Mouse (Mus musculus) intestine, embryonic 15.5 days (tissue): ENCODE measurements around the gene Nbl1. TPM values are rescaled to one million over a fixed set of nuclear protein-coding genes. Genes with fewer than 3 reads are reported as not detected.

ENCODE experiments used
- ATAC-seq: fragments of 200-750 bp; cut with Nextera tagmentation; 2 replicates; pipeline ENCODE4 v1.8.0; 2017; ENCODE audit warnings: moderate TSS enrichment, moderate library complexity
- H3K27ac ChIP-seq: fragments of 300-500 bp; sonication (generic); 2 replicates; pipeline ENCODE4 v1.5.1; 2015; ENCODE audit warnings: mild to moderate bottlenecking, inconsistent platforms
- H3K27me3 ChIP-seq: fragments of 300-500 bp; sonication (generic); replicated peaks from 2 replicates; pipeline ENCODE4 v1.6.1; 2015; ENCODE audit warnings: inconsistent platforms
- H3K36me3 ChIP-seq: fragments of 300-500 bp; sonication (generic); 2 replicates; pipeline ENCODE4 v1.6.1; 2015; ENCODE audit warnings: inconsistent platforms
- H3K4me1 ChIP-seq: fragments of 300-500 bp; sonication (generic); replicated peaks from 2 replicates; pipeline ENCODE4 v1.6.1; 2015; ENCODE audit warnings: inconsistent platforms
- H3K4me2 ChIP-seq: fragments of 300-500 bp; sonication (generic); replicated peaks from 2 replicates; pipeline ENCODE4 v1.6.1; 2015; ENCODE audit warnings: mild to moderate bottlenecking, inconsistent platforms
- H3K4me3 ChIP-seq: fragments of 300-500 bp; sonication (generic); replicated peaks from 2 replicates; pipeline ENCODE4 v1.5.1; 2015; ENCODE audit warnings: inconsistent platforms
- H3K9ac ChIP-seq: fragments of 300-500 bp; sonication (generic); 2 replicates; pipeline ENCODE4 v1.6.1; 2015; ENCODE audit warnings: inconsistent platforms
- H3K9me3 ChIP-seq: fragments of 300-500 bp; sonication (generic); 2 replicates; pipeline ENCODE4 v1.6.1; 2016; ENCODE audit warnings: inconsistent platforms
- WGBS: fragments of 180-500 bp; shearing (Covaris S2); methylation state at CpG from one replicate; pipeline ENCODE4 v1.1.7; 2015; 5-methylcytosine and 5-hydroxymethylcytosine counted together
- polyA plus RNA-seq: library from polyadenylated mRNA; unstranded; fragments of >200 nt; fragmentation: Nextera tagmentation; extraction: Ambion mirVana; gene quantifications from 2 replicates; pipeline ENCODE4 v1.2.1, GENCODE M21; 2015

The Nbl1 gene
- 49.5 and 49.9 TPM in 2 replicates for polyA plus RNA-seq

DNA sequence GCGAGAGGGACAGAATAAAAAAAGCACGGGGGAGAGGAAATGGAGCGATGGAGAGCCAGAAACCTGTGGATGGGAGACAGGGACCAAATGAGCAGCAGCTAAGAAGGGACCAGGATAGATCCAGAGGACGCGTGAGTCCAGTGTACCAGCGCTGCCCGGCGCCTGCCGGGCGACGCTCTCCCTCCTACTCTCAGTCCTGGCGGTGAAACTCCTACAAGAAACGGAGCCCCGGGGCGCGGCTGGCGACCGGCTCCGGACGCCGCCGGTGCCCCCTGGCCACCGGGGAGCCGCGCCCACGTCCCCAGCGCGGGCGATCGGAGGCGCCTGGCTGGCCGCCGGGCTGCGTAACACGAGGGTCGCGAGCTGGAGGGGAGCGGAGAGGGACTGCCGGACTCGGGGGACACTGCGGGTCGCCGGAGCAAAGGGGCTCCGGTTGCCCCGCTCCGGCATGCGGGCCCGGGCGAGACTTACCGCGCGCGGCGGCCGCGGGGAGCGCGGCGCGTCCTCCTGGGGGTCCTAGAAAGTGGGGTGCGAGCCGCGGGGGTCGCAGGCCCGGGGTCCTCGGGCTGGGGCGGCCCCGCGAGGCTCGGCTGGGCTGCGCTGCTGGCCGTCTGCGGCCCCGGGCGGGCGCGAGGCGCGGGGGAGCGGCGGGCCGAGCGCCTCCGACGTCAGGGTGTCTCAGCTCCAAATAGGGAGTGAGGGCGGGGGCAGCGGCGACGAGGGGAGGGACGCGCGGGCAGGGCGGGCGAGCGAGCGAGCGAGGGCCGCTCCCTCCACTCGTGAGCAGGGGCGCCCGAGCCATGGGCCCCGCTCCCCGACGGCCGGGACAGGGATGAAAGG is at the start of gene Nbl1:
Gene Nbl1, minus strand, starts transcription at position 638 of the 840 bp plus-strand sequence.
- Histone ChIP-seq H3K9me3 (no peaks in the 10 kb centered on the region), H3K4me3 (peak within 1 kb of the TSS; percentile 74), H3K36me3 (no peaks in the 10 kb centered on the region), H3K4me1 (peaks cover 60% of the 10 kb centered on the region), H3K27ac (peak within 1 kb of the TSS; percentile 57), H3K4me2 (peak within 1 kb of the TSS; percentile 98), H3K27me3 (peaks cover 10% of the 10 kb centered on the region; the same call in 1 of the 2 replicates), H3K9ac (peak within 1 kb of the TSS; percentile 79)
- WGBS, result under 1% methylated on average over 73 of the region's 105 CpGs
- ATAC-seq, result peak; percentile 51

DNA sequence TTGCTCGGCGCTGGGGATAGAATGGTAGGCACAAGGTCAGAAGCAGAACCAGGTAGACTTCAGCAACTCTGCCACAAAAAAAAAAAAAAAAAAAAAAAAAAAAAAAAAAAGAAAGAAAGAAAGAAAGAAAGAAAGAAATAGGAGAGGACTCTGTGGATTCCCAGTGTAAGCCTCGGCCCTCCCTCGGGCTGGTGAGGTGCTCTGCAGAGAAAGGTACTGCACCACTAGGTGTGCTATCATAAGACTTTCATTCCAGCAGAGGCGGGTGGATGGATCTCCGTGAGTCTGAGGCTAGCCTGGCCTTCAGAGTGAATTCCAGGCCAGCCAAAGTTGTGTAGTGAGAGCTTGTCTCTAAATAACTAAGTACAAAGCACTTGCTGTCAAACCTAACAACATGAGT is 49.0 kb upstream of the Nbl1 start:
- Histone ChIP-seq H3K36me3 (no peaks in the 10 kb centered on the region), H3K27me3 (no peaks in the 10 kb centered on the region), H3K27ac (no peak overlapping the region), H3K4me2 (no peak overlapping the region), H3K9me3 (no peaks in the 10 kb centered on the region), H3K9ac (no peak overlapping the region), H3K4me3 (no peak overlapping the region), H3K4me1 (peaks cover 4% of the 10 kb centered on the region; the same call in 1 of the 2 replicates)
- 73% methylated on average over 6 of the region's 6 CpGs for WGBS
- no peak for ATAC-seq

DNA sequence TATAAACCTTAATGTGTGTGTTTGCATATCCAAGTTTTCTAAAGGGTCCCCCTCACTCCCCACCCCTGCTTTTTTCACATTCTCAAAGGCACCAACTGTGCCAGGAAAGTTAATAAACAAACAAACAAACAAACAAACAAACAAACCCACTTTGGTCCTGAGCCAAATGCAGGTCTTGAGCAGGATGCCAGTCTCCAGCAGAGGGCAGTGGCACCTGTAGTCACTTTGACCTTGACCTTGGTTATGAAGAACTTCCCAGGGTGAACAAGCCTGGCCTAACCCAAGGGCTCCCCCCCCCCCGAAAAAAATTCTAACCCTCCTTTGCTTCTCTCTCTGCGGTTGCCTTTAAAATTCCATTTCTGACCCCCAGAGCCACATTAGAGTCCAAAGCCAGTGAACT is 47.5 kb upstream of the Nbl1 start:
- H3K27me3 ChIP-seq, result no peaks in the 10 kb centered on the region
- no peak for ATAC-seq
- H3K4me3 ChIP-seq, result no peak overlapping the region
- 67% methylated on average over 2 of the region's 2 CpGs for WGBS
- H3K9ac ChIP-seq, result no peak overlapping the region
- H3K36me3 ChIP-seq, result no peaks in the 10 kb centered on the region
- no peaks in the 10 kb centered on the region for H3K9me3 ChIP-seq
- no peak overlapping the region for H3K4me2 ChIP-seq
- H3K27ac ChIP-seq, result no peak overlapping the region
- H3K4me1 ChIP-seq, result peaks cover 4% of the 10 kb centered on the region; the same call in 1 of the 2 replicates

DNA sequence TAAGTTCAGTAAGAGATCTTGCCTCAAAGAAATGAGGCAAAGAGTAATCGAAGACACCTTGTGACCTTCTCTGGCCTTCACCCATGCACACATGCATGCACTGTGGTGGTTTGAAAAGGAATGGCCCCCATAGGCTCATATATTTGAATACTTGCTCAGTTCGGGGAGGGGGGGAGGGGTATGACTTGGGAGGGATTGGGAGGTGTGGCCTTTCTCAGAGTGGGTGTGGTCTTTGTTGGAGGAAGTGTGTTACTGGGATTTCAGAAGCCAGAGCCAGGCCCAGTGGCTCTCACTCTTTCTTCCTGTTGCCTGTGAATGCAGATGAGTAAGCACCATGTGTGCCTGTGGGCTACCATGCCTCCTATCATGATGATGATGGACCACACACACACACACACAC is 43.2 kb upstream of the Nbl1 start:
- 91% methylated on average over 2 of the region's 2 CpGs for WGBS
- no peak overlapping the region for H3K4me2 ChIP-seq
- no peaks in the 10 kb centered on the region for H3K36me3 ChIP-seq
- H3K4me3 ChIP-seq, result no peak overlapping the region
- no peaks in the 10 kb centered on the region for H3K27me3 ChIP-seq
- H3K9me3 ChIP-seq, result no peaks in the 10 kb centered on the region
- no peak overlapping the region for H3K27ac ChIP-seq
- no peak overlapping the region for H3K9ac ChIP-seq
- ATAC-seq, result no peak
- no peaks in the 10 kb centered on the region for H3K4me1 ChIP-seq

DNA sequence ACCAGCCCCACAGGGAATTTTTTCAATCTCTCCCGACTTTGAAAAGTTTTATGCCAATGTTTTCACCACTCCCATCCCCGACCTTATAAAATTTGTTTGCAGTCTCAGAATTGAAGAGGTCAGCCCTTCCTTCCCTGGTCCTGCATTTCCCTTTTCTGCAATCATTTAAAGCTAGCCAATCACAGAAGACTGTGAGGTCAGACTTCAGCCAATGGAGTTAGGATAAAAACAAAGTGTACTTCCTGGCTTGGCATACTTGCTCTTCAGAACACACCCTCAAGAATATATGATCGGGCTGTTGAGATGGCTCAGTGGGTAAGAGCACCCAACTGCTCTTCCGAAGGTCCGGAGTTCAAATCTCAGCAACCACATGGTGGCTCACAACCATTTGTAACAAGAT is 40.3 kb upstream of the Nbl1 start:
- Histone ChIP-seq H3K36me3 (no peaks in the 10 kb centered on the region), H3K9me3 (no peaks in the 10 kb centered on the region)

DNA sequence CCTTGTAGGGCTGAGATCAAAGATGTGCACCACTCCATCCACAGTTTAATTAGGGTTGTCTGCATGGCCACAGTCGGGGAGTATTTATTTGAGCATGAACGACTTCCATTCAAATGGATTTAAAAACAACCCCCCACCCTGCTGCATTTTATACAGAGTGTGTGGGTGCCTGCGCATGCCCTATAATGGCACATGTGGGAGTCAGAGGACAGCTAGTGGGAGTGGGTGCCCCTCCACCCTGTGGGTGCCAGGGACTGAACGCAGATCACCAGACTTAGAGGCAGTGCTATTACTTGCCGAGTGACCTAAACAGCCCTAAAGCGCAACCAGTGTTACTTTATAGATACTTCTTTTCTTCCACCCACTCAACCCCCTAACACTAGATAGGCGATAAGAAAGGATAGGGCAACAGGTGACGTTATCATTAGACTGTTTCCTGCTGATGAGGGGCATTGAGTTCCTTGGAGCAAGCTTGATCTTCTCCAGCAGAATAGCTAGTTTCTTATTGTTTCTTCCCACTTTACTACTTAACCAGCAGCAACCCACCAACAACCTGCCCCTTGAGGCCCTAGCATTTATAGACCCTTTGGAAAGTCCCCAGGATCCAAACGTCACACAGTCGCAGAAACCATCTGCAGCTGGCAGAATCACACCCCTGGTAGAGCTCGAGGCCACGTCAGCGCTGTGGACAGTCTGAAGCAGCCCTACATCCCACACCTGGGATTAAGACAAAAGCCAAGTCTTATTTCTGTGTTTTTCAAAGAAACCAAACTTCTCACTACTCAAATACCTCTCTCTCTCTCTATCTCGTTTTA is 39.3 kb upstream of the Nbl1 start:
- ATAC-seq, result no peak
- no peak overlapping the region for H3K4me3 ChIP-seq
- H3K9me3 ChIP-seq, result no peaks in the 10 kb centered on the region
- H3K27me3 ChIP-seq, result no peaks in the 10 kb centered on the region
- H3K36me3 ChIP-seq, result no peaks in the 10 kb centered on the region
- H3K9ac ChIP-seq, result no peak overlapping the region
- H3K4me2 ChIP-seq, result no peak overlapping the region
- peaks cover 10% of the 10 kb centered on the region for H3K4me1 ChIP-seq
- 83% methylated on average over 14 of the region's 14 CpGs for WGBS
- H3K27ac ChIP-seq, result no peak overlapping the region

More for the DNA sequence above, 40.3 kb upstream of the Nbl1 start:
- Histone ChIP-seq H3K4me2 (no peak overlapping the region), H3K9ac (no peak overlapping the region), H3K4me3 (no peak overlapping the region), H3K4me1 (peaks cover 10% of the 10 kb centered on the region), H3K27ac (no peak overlapping the region), H3K27me3 (no peaks in the 10 kb centered on the region)
- ATAC-seq, result no peak
- WGBS, result 76% methylated on average over 5 of the region's 5 CpGs

DNA sequence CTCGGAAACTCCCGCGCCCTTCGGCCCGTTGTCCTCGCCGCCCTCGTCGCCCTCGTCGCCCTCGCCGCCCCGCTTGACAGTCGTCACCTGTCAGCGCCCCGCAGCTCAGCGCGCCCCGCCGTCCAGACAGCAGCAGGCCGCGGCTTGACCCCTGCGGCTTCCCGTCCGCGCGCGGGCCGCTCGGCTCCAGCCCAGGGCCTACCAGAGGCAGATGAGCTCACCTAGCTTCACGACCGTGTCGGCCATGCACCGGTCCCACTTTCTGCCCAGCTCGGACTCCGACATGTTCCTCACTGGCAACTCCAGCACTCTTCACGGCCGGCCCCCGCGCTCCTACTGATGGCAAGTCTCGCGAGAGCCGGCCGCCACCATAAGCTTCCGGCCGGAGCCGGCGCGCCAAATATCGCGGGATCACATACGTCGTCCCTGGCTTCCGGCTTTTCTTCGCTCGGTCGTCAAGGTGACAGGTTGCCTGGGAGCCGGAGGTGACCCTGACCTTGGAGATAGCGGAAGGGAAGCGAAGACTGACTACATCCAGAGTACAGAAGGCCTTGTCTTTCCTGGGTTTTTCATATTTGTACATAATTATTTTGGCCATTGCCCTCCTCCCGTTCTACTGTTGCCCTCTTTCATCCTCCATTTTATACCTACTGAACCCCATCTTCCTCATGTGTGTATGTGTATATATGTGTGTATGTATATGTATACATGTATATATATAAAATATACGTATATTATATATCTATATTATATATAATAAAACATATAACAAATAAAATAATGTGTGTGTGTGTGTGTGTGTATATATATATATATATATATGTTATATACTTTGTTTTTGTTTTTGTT is 38.1 kb upstream of the Nbl1 start, which contains the start of gene Minos1:
Gene Minos1, minus strand, starts transcription at position 413 of the 849 bp plus-strand sequence.
- Histone ChIP-seq H3K4me1 (peaks cover 10% of the 10 kb centered on the region), H3K4me2 (peak within 1 kb of the TSS; percentile 73), H3K27me3 (no peaks in the 10 kb centered on the region), H3K36me3 (0 out of 2 replicates have a peak, but pooled peaks cover 6% of the 10 kb centered on the region), H3K4me3 (peak within 1 kb of the TSS; percentile 97), H3K27ac (peak within 1 kb of the TSS; percentile 91), H3K9me3 (no peaks in the 10 kb centered on the region), H3K9ac (peak within 1 kb of the TSS; percentile 94)
- peak; percentile 99 for ATAC-seq
- WGBS, result under 1% methylated on average over 63 of the region's 63 CpGs

DNA sequence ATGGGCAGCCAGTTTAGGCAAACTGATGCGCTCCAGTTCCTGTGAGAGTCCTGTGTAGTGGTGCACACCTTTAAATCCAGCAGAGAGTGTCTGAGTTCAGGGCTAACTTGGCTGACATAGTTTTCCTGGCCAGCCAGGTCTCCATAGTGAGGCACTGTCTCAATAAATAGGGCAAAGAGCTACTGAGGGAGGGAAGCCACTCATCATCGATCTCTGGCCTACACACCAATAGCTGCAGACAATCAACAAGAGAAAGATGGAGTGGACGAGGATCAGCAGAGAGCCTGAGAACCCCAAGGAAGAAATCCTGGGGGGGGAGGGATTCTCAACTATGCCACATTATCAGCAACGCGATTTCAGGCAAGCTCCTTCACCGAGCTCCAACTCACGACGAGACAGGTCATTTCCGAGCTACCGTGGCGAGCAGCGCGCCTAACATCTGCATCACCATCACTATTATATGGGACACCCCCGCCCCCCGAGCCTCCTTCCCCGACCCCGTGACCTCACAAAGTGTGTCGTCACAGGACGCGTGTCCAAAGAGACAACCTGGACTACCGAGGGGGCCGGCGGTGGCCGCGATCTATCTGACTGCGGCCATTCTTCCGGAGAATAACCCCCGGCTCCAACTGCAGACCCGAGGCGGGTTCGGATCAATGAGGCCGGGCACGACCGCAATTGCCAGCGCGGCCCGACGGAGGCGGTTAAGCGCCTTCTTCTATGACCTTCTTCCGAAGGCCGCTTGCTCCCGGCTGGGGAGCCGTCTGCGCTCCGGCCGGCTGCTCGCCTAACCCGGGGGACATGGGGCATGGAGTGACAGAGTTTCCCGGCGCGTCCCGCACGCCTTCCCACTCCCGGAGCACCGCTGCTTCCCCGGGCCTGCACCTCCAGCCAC is 37.3 kb upstream of the Nbl1 start:
- peaks cover 10% of the 10 kb centered on the region for H3K4me1 ChIP-seq
- no peaks in the 10 kb centered on the region for H3K9me3 ChIP-seq
- H3K4me2 ChIP-seq, result peak overlapping the region; percentile 73
- 0 out of 2 replicates have a peak, but pooled peaks cover 6% of the 10 kb centered on the region for H3K36me3 ChIP-seq
- H3K27me3 ChIP-seq, result no peaks in the 10 kb centered on the region
- H3K27ac ChIP-seq, result peak overlapping the region; percentile 91
- peak; percentile 48 for ATAC-seq
- peak overlapping the region; percentile 97 for H3K4me3 ChIP-seq
- WGBS, result 2% methylated on average over 57 of the region's 57 CpGs
- peak overlapping the region; percentile 94 for H3K9ac ChIP-seq

DNA sequence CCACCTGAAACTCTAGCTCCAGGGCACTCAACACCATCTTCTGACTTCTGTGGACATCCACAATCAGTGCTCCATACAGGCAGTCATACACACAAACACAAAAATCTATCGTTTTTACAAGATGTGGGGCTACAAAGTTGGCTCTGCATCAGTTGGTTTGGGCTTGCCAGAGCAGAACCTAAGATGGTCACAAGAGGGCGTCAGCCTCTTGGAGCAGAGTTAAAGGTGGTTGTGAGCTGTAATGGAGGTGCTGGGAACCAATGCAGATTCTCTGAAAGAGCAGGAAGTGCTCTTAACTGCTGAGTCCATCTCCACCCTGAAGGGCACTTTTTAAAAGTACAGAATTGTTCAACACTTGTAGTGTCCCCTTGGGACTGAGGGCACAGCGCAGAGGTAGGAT is 33.7 kb upstream of the Nbl1 start:
- H3K27me3 ChIP-seq, result no peaks in the 10 kb centered on the region
- ATAC-seq, result no peak
- no peak overlapping the region for H3K4me3 ChIP-seq
- no peak overlapping the region for H3K27ac ChIP-seq
- H3K4me2 ChIP-seq, result no peak overlapping the region
- WGBS, result 92% methylated on average over 3 of the region's 3 CpGs
- peaks cover 15% of the 10 kb centered on the region for H3K4me1 ChIP-seq
- no peak overlapping the region for H3K9ac ChIP-seq
- 0 out of 2 replicates have a peak, but pooled peaks cover 6% of the 10 kb centered on the region for H3K36me3 ChIP-seq
- no peaks in the 10 kb centered on the region for H3K9me3 ChIP-seq

DNA sequence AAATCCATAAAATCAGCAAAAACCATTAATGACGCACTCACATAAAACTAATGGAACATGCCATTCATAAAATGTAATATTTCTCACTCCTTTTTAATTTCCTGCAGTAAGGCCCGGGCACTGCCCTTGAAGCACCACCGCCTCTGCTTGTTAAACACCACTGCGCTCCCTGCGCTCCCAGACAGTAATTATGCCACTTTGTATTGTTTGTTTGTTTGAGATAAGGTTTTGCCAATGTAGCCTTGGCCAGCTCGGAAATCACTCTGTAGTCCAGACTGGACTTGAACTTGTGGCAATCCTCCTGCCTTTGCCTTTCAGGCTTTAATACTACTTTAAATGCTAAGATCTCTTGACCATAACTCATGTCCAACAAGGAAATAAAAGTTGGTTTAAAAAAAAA is 32.1 kb upstream of the Nbl1 start:
- Histone ChIP-seq H3K4me3 (no peak overlapping the region), H3K9me3 (no peaks in the 10 kb centered on the region), H3K27me3 (no peaks in the 10 kb centered on the region), H3K27ac (no peak overlapping the region), H3K4me1 (peaks cover 18% of the 10 kb centered on the region), H3K36me3 (0 out of 2 replicates have a peak, but pooled peaks cover 6% of the 10 kb centered on the region), H3K4me2 (no peak overlapping the region), H3K9ac (no peak overlapping the region)
- 0 out of 2 replicates have a peak, but pooled peaks have one; percentile 37 for ATAC-seq
- 65% methylated on average over 6 of the region's 6 CpGs for WGBS

DNA sequence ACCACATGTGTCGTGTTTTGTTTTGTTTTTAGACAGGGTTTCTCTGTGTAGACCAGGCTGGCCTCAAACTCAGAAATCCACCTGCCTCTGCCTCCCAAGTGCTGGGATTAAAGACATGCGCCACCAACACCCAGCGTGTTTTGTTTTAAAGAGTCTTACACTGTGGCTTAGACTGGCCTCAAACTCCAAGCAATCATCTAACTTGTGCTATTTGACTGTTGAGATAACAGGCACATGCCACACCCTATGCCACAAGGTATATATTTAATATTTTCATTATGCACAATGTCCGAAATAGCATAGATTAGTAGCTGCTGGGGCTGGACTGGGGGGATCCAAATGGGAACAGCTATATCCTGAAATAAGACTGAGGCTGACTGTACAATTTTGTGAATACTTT is 29.8 kb upstream of the Nbl1 start:
- H3K27me3 ChIP-seq, result no peaks in the 10 kb centered on the region
- no peak for ATAC-seq
- H3K4me2 ChIP-seq, result no peak overlapping the region
- H3K9me3 ChIP-seq, result no peaks in the 10 kb centered on the region
- H3K4me1 ChIP-seq, result peaks cover 11% of the 10 kb centered on the region; the same call in 1 of the 2 replicates
- H3K27ac ChIP-seq, result no peak overlapping the region
- H3K36me3 ChIP-seq, result 0 out of 2 replicates have a peak, but pooled peaks cover 6% of the 10 kb centered on the region
- no peak overlapping the region for H3K4me3 ChIP-seq
- 89% methylated on average over 4 of the region's 4 CpGs for WGBS
- H3K9ac ChIP-seq, result no peak overlapping the region
